ENCODE assay signal across 8 mouse cellular contexts in the genomic region with DNA sequence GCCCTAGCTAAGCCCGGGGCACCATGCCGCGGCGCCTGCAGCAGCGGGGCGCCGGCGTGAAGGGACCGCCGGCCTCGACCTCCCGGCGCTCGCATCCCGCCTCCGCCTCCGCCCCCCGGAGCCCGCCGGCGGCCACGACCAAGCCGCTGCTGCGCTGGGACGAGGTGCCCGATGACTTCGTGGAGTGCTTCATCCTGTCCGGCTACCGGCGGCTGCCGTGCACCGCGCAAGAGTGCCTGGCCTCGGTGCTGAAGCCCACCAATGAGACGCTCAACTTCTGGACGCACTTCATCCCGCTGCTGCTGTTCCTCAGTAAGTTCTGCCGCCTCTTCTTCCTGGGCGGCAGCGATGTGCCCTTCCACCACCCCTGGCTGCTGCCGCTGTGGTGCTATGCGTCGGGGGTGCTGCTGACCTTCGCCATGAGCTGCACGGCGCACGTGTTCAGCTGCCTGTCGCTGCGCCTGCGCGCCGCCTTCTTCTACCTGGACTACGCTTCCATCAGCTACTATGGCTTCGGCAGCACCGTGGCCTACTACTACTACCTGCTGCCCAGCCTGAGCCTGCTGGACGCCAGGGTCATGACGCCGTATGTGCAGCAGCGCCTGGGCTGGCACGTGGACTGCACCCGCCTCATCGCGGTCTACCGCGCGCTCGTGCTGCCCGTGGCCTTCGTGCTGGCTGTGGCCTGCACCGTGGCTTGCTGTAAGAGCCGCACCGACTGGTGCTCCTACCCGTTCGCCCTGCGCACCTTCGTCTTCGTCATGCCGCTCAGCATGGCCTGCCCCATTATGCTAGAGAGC. TPM values are rescaled to one million over a fixed set of nuclear protein-coding genes. Genes with fewer than 3 reads are reported as not detected.
DNase-seq lines count a peak whose midpoint lies in the region; ATAC-seq and TF ChIP-seq lines count a peak whose summit lies in the region.

No protein-coding gene starts in this region.

- H3K4me3 ChIP-seq in bone marrow, adult 2 months (replicated peaks; ENCODE audit: control insufficient read depth, low read depth, low read length), result peak overlapping the region; percentile 99
- H3K4me3 ChIP-seq in embryonic fibroblast, embryonic 13.5 days (ENCODE audit: insufficient read depth, low read length), result peak overlapping the region; percentile 22
- peak overlapping the region; percentile 41 to 60 for H3K4me3 ChIP-seq in liver, embryonic 14.5 days (ENCODE audit: insufficient read depth in 1 of 2, low read depth in 2 of 2, low read length in 2 of 2)

- peaks cover 2% of the 10 kb centered on the region for H3K4me1 ChIP-seq in bone marrow, adult 2 months (ENCODE audit: control insufficient read depth, insufficient read depth, low read length)
- no peaks in the 10 kb centered on the region for H3K4me1 ChIP-seq in embryonic fibroblast, embryonic 13.5 days (ENCODE audit: control insufficient read depth, insufficient read depth, low read length)
- H3K4me1 ChIP-seq in liver, embryonic 14.5 days (replicated peaks; ENCODE audit: control insufficient read depth in 2 of 2, insufficient read depth in 2 of 2, low read length in 1 of 2), result peaks cover 25 to 27% of the 10 kb centered on the region in 2 experiments

- H3K27ac ChIP-seq in bone marrow, adult 2 months (ENCODE audit: control insufficient read depth, insufficient read depth, low read depth, low read length, poor library complexity), result peak overlapping the region; percentile 89
- no peak overlapping the region for H3K27ac ChIP-seq in embryonic fibroblast, embryonic 13.5 days (ENCODE audit: insufficient read depth, low read length)
- no peak overlapping the region for H3K27ac ChIP-seq in liver, embryonic 14.5 days

- intact Hi-C loops in heart, postnatal 14 days (cut with DNase I), result loop anchor here (5.0 kb wide), 1 partner anchor 107 kb away; no protein-coding TSS in a partner anchor

- DNase-seq in ES-CJ7 (ENCODE audit: low read depth, low spot score), result peak; percentile 50
- DNase-seq in heart, postnatal 14 days, result peak; percentile 37 to 42
- DNase-seq in kidney, postnatal 4 days, result peak; percentile 49 to 71
- DNase-seq in liver, embryonic 14.5 days (ENCODE audit: low read depth in 3 of 3, low spot score in 3 of 3), result no peak
- peak; percentile 56 for DNase-seq in right cerebral cortex, postnatal 4 days
- no peak for DNase-seq in ovary, adult 18-20 months (ENCODE audit: low spot score)

- WGBS in bone marrow, adult 2 months, result 13% methylated on average over 78 of the region's 78 CpGs
- WGBS in liver, embryonic 14.5 days (ENCODE audit: insufficient replicate concordance), result 17% methylated on average over 61 of the region's 78 CpGs

- peak overlapping the region; percentile 68; the same call in 1 of the 2 replicates for H3K9ac ChIP-seq in liver, embryonic 14.5 days (replicated peaks)

- peak; percentile 5; the same call in 1 of the 2 replicates for ATAC-seq in liver, embryonic 14.5 days (ENCODE audit: insufficient read depth)

- H3K36me3 ChIP-seq in liver, embryonic 14.5 days (replicated peaks; ENCODE audit: control insufficient read depth, insufficient read depth, low read depth), result no peaks in the 10 kb centered on the region

- H3K27me3 ChIP-seq in liver, embryonic 14.5 days (ENCODE audit: control insufficient read depth, insufficient read depth, low read length), result peaks cover 47% of the 10 kb centered on the region

- H3K9me3 ChIP-seq in liver, embryonic 14.5 days (ENCODE audit: control insufficient read depth, low read length), result no peaks in the 10 kb centered on the region

- peak overlapping the region; percentile 87 for H3K4me2 ChIP-seq in liver, embryonic 14.5 days (ENCODE audit: low read depth)

- TF ChIP-seq POLR2A in bone marrow, adult 2 months (IDR thresholded peaks at IDR 0.05; ENCODE audit: borderline replicate concordance, control insufficient read depth, low read depth, low read length), result peak; percentile 17; the same call in 1 of the 2 replicates
- TF ChIP-seq POLR2A in embryonic fibroblast, embryonic 13.5 days (IDR thresholded peaks at IDR 0.05; ENCODE audit: low read depth, low read length), result no peak

- no peak for TF ChIP-seq EP300 in liver, embryonic 14.5 days (IDR thresholded peaks at IDR 0.05; ENCODE audit: low read depth)

- TF ChIP-seq CTCF in bone marrow, adult 2 months (IDR thresholded peaks at IDR 0.05; ENCODE audit: control insufficient read depth, insufficient read depth, low read length), result no peak
- no peak for TF ChIP-seq CTCF in embryonic fibroblast, embryonic 13.5 days (IDR thresholded peaks at IDR 0.05; ENCODE audit: borderline replicate concordance, insufficient read depth, low read length)
- TF ChIP-seq CTCF in liver, embryonic 14.5 days (IDR thresholded peaks at IDR 0.05; ENCODE audit: low read depth), result no peak

RNA-seq across cellular contexts. Expression of a gene that starts 0.7 kb away (rescaled TPM):
- 17.0 and 17.9 TPM in 2 replicates for polyA plus RNA-seq in bone marrow, adult 2 months (2011; ENCODE audit: insufficient read depth, insufficient read length, low replicate concordance, missing spikeins)
- polyA plus RNA-seq in embryonic fibroblast, embryonic 13.5 days (2011; ENCODE audit: insufficient read length, low read depth, missing spikeins), result not detected in 2 replicates
- total RNA-seq in heart, postnatal 14 days (2021), result 10 to 100 TPM; 48.8 to 50.6 TPM
- polyA plus RNA-seq in liver, embryonic 14.5 days (2012; rRNA removed), result 11.9 and 12.2 TPM in 2 replicates
- 7.5 and 10.7 TPM in 2 replicates for polyA plus RNA-seq in liver, embryonic 14.5 days (2014; fragmentation: Nextera tagmentation; extraction: Ambion mirVana)

RNA-seq across cellular contexts. Expression of a gene that starts 48.3 kb away (rescaled TPM):
- polyA plus RNA-seq in bone marrow, adult 2 months (2011; ENCODE audit: insufficient read depth, insufficient read length, low replicate concordance, missing spikeins), result 63.8 and 79.3 TPM in 2 replicates
- 79.2 and 87.4 TPM in 2 replicates for polyA plus RNA-seq in embryonic fibroblast, embryonic 13.5 days (2011; ENCODE audit: insufficient read length, low read depth, missing spikeins)
- 10 to 100 TPM; 34.2 to 39.0 TPM for total RNA-seq in heart, postnatal 14 days (2021)
- polyA plus RNA-seq in liver, embryonic 14.5 days (2012; rRNA removed), result 5.5 and 12.4 TPM in 2 replicates
- 57.4 and 67.2 TPM in 2 replicates for polyA plus RNA-seq in liver, embryonic 14.5 days (2014; fragmentation: Nextera tagmentation; extraction: Ambion mirVana)

Comparison
In these comparisons a context has a peak if more than half of its experiments do, and no peak if none do; other contexts are left out.
1. DNase-seq: peak in ES-CJ7 (single experiment), heart, postnatal 14 days (2 of 2), kidney, postnatal 4 days (2 of 2) and right cerebral cortex, postnatal 4 days (single experiment); none in liver, embryonic 14.5 days (0 of 3) and ovary, adult 18-20 months (single experiment).
2. H3K4me3 ChIP-seq: peak in every context shown above with its lines; median percentile 99 in bone marrow, adult 2 months; 50 in liver, embryonic 14.5 days; 22 in embryonic fibroblast, embryonic 13.5 days.